Mouse (Mus musculus) midbrain, postnatal 0 days (tissue): ENCODE data around the gene Atp11c. TPM values are rescaled to one million over a fixed set of nuclear protein-coding genes. Genes with fewer than 3 reads are reported as not detected.

ENCODE experiments used
- ATAC-seq: fragments of 200-750 bp; cut with Nextera tagmentation; 2 replicates; pipeline ENCODE4 v1.8.0; 2017; ENCODE audit warnings: moderate number of reproducible peaks, mild to moderate bottlenecking, moderate TSS enrichment, moderate library complexity; ENCODE audit not compliant: low FRiP score
- DNase-seq: peaks from one replicate; pipeline ENCODE4 v3.0.0-alpha.2; 2015; ENCODE audit warnings: low spot score
- H3K27ac ChIP-seq: fragments of 300-500 bp; sonication (generic); 2 replicates; pipeline ENCODE4 v1.5.1; 2014; ENCODE audit warnings: low read depth, mild to moderate bottlenecking, low read length, mixed read lengths
- H3K27me3 ChIP-seq: fragments of 300-500 bp; sonication (generic); 2 replicates; pipeline ENCODE4 v1.6.1; 2014; ENCODE audit warnings: low read length, control low read depth, mixed read lengths; ENCODE audit not compliant: insufficient read depth
- H3K36me3 ChIP-seq: fragments of 300-500 bp; sonication (generic); 2 replicates; pipeline ENCODE4 v1.6.1; 2014; ENCODE audit warnings: low read length, control low read depth, mixed read lengths; ENCODE audit not compliant: insufficient read depth
- H3K4me1 ChIP-seq: fragments of 300-500 bp; sonication (generic); 2 replicates; pipeline ENCODE4 v1.6.1; 2014; ENCODE audit warnings: mild to moderate bottlenecking, control low read depth, antibody characterized with exemption, low read length, mixed read lengths; ENCODE audit not compliant: insufficient read depth
- H3K4me2 ChIP-seq: fragments of 300-500 bp; sonication (generic); 2 replicates; pipeline ENCODE4 v1.6.1; 2014; ENCODE audit warnings: low read depth, mild to moderate bottlenecking, low read length, mixed read lengths; ENCODE audit not compliant: poor library complexity, severe bottlenecking
- H3K4me3 ChIP-seq: fragments of 300-500 bp; sonication (generic); 2 replicates; pipeline ENCODE4 v1.5.1; 2014; ENCODE audit warnings: low read depth, mild to moderate bottlenecking, low read length, moderate library complexity
- H3K9ac ChIP-seq: fragments of 300-500 bp; sonication (generic); replicated peaks from 2 replicates; pipeline ENCODE4 v1.6.1; 2014; ENCODE audit warnings: mild to moderate bottlenecking, low read length, moderate library complexity, mixed read lengths; ENCODE audit not compliant: poor library complexity, severe bottlenecking
- H3K9me3 ChIP-seq: fragments of 300-500 bp; sonication (generic); 2 replicates; pipeline ENCODE4 v1.6.1; 2016; ENCODE audit warnings: low read length, control low read depth
- CTCF ChIP-seq: IDR thresholded peaks from 2 replicates; pipeline ENCODE4 v1.5.1; 2016; ENCODE audit warnings: antibody characterized with exemption, mild to moderate bottlenecking
- WGBS: fragments of 180-500 bp; shearing (Covaris S2); extraction: QIAGEN DNeasy Blood & Tissue Kit; methylation state at CpG from one replicate; pipeline ENCODE4 v1.1.7; 2014; 5-methylcytosine and 5-hydroxymethylcytosine counted together
- polyA plus RNA-seq: library from polyadenylated mRNA; unstranded; fragments of >200 nt; fragmentation: Nextera tagmentation; extraction: Ambion mirVana; gene quantifications from 2 replicates; pipeline ENCODE4 v1.2.1, GENCODE M21; 2015
- total RNA-seq: library from RNA; depleted of rRNA; stranded (reverse); fragments of >200 nt; gene quantifications from 2 replicates; pipeline ENCODE4 v1.2.3, GENCODE M21; 2014; rRNA removed

Atp11c gene
- 20.3 and 23.6 TPM in 2 replicates for total RNA-seq
- 5.0 and 6.0 TPM in 2 replicates for polyA plus RNA-seq

GRCm38 (mm10) chrX:60592598-60592997 lies at the start of gene Atp11c:
Gene Atp11c (minus strand): TSS chrX:60592698.
- Histone ChIP-seq H3K9me3 (no peaks in the 10 kb centered on the region), H3K36me3 (no peaks in the 10 kb centered on the region), H3K27me3 (no peaks in the 10 kb centered on the region), H3K4me2 (no peak within 1 kb of the TSS), H3K4me3 (no peak within 1 kb of the TSS), H3K27ac (no peak within 1 kb of the TSS), H3K9ac (no peak within 1 kb of the TSS), H3K4me1 (no peaks in the 10 kb centered on the region)
- DNase-seq (no peak), ATAC-seq (no peak)
- TF ChIP-seq CTCF = no peak
- WGBS = 85% methylated on average over 2 of the region's 2 CpGs

DNA sequence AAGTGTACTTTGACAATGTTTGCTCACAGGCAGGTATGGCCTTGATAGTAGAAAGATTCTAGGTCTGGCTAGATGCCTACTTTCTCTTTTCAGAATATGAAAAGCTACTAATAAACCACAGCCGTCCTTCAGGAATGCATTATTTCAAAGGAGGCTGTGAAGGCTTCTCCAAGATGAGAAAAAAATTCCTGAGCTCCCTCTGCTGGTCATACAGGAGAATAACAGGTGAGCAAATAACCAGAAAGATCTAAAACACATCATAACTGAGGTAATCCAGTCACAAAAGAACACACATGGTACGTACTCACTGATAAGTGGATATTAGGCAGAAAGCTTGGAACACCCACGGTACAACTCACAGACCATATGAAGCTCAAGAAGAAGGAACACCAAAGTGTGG lies 16.7 kb upstream of the Atp11c start:
- Histone ChIP-seq H3K9me3 (no peaks in the 10 kb centered on the region), H3K36me3 (no peaks in the 10 kb centered on the region), H3K4me1 (no peaks in the 10 kb centered on the region), H3K27ac (no peak overlapping the region), H3K9ac (no peak overlapping the region), H3K27me3 (no peaks in the 10 kb centered on the region), H3K4me2 (no peak overlapping the region), H3K4me3 (no peak overlapping the region)
- TF ChIP-seq CTCF = peak; percentile 73
- 34% methylated on average over 3 of the region's 3 CpGs for WGBS
- peak; percentile 47 for DNase-seq
- ATAC-seq = no peak

GRCm38 (mm10) chrX:60570539-60570938 lies 22.0 kb downstream of the Atp11c start:
- H3K4me3 ChIP-seq = no peak overlapping the region
- H3K4me1 ChIP-seq = no peaks in the 10 kb centered on the region
- ATAC-seq = no peak
- H3K9me3 ChIP-seq = no peaks in the 10 kb centered on the region
- no peaks in the 10 kb centered on the region for H3K27me3 ChIP-seq
- DNase-seq = no peak
- 7% methylated on average over 1 of the region's 1 CpGs for WGBS
- no peak overlapping the region for H3K4me2 ChIP-seq
- no peak overlapping the region for H3K27ac ChIP-seq
- no peak overlapping the region for H3K9ac ChIP-seq
- no peaks in the 10 kb centered on the region for H3K36me3 ChIP-seq
- TF ChIP-seq CTCF = no peak

DNA sequence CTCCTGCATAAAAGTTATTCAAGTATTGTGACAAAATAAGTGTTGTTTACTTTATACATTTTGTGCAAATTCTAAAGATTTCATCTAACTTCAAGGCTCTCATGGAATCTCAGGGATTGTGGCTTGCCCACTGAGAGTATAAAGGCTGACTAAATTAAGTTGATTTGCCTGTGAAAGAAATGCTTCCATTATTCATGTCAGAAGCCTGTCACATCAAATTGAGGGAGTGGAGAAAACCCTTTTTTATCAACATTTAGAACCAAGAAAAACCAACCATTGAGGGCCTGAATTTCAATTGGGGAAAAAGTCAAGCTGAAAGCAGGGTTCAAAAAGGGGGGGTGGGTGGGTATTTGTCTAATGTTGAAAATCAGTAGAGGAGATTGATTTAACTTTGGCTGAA lies 23.5 kb downstream of the Atp11c start:
- Histone ChIP-seq H3K4me3 (no peak overlapping the region), H3K9me3 (no peaks in the 10 kb centered on the region), H3K27ac (no peak overlapping the region), H3K27me3 (no peaks in the 10 kb centered on the region), H3K9ac (no peak overlapping the region), H3K36me3 (no peaks in the 10 kb centered on the region), H3K4me2 (no peak overlapping the region), H3K4me1 (no peaks in the 10 kb centered on the region)
- DNase-seq = no peak
- no peak for TF ChIP-seq CTCF
- no peak for ATAC-seq

- Histone ChIP-seq H3K4me1 (no peaks in the 10 kb centered on the region), H3K36me3 (no peaks in the 10 kb centered on the region), H3K9me3 (no peaks in the 10 kb centered on the region), H3K4me2 (no peak overlapping the region), H3K9ac (no peak overlapping the region), H3K27me3 (no peaks in the 10 kb centered on the region), H3K27ac (no peak overlapping the region), H3K4me3 (no peak overlapping the region)
- ATAC-seq (no peak), DNase-seq (no peak)
- TF ChIP-seq CTCF = no peak
- WGBS = 31% methylated on average over 4 of the region's 4 CpGs
These were observed 37.3 kb downstream of the Atp11c start for GRCm38 (mm10) chrX:60555242-60555641.

DNA sequence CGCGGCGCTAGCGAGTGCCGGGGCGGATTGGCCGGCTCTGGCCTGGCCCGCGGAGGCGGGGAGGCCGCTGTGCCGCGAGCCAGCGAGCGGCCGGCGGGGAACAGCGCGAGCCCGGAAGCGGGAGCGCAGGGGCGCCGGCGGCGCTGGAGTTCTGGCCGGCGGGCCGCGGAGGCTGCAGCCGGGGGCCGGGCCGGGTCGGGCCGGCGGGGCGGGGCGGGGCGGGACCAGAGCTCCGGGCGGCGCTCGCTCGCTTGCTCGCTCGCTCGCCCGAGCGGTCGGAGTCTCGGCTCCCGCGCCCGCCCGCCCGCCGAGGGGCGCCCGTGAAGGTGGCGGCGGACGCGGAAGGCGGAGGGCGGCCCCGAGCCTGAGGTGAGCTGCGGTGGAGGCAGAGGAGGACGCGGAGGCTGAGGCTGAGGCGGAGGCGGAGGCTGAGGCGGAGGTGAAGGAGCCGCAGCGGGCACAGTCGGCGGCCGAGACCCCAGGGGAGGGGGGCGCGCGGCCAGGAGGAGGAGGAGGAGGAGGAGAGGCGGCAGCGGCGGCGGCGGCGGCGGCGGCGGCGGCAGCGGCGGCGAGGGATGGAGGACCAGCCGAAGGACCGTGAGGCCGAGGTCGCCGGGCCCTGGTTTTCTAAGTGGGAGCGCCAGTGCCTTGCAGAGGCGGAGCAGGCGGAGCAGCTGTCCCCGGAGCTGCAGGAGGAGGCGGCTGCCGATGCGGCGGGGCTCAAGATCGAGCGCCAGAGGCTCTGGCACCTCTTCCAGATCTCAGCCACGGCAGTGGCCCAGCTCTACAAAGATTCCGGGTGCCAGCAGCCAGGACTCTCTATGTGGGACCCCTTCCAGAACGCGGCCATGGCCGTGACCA lies 44.8 kb downstream of the Atp11c start:
- Histone ChIP-seq H3K36me3 (no peaks in the 10 kb centered on the region), H3K4me3 (peak overlapping the region; percentile 56), H3K27me3 (no peaks in the 10 kb centered on the region), H3K4me2 (peak overlapping the region; percentile 57), H3K9ac (peak overlapping the region; percentile 74), H3K4me1 (no peaks in the 10 kb centered on the region), H3K9me3 (no peaks in the 10 kb centered on the region), H3K27ac (peak overlapping the region; percentile 74)
- peak; percentile 85 for ATAC-seq
- no peak for TF ChIP-seq CTCF
- 17% methylated on average over 32 of the region's 113 CpGs for WGBS
- peak; percentile 45 for DNase-seq
